Mouse (Mus musculus) spleen, adult 18-20 months (tissue): ENCODE measurements at regions not wholly inside any gene's neighbourhood (a gene's known extent, or its start where the extent isn't known, plus 50 kb on each side); places are given as distances from the start of the nearest gene placed in this dataset.
"Not testable (repeated sequence)": the region's sequence is repeated elsewhere in the genome, so short reads cannot be mapped to it uniquely, and the experiment has no call there.

Source experiments
- DNase-seq, 2 experiments: peaks; one replicate each; pipeline ENCODE4 v3.0.0; 2022; ENCODE audit warnings: mixed read lengths in 2 of 2

GRCm38 (mm10) chr13:35606857-35607561 lies 52.6 kb upstream of the Cdyl start:
- not testable (repeated sequence) for DNase-seq

GRCm38 (mm10) chr13:35607710-35608109 lies 51.9 kb upstream of the Cdyl start:
- DNase-seq: no peak
